Mouse (Mus musculus): Measurements from ENCODE around the gene Klf16. TPM values are rescaled to one million over a fixed set of nuclear protein-coding genes. Genes with fewer than 3 reads are reported as not detected.

Gene Klf16
- polyA plus RNA-seq, 1 experiment from 2014 or later, result 10.2 TPM

DNA sequence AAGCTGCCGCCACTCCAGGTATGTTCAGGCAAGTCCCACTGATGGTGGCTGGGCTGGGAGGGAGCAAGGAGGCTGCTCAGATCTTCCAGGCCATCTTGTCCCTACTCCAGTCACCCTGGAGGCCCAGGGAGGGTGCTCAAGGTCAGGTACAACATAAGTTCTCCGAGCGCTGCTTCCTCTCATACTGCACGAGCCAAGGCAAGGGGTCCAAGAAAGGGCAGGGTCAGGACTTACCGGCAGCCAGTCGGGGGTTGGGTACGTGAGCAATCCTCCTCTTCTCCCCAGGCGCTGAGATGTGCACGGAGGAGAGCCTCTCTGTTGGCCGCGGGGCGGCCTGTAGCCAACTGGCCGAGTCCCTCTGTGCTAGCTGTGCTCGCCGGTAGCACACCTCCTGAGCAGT lies 29.6 kb downstream of the Klf16 start:
- no peak for ATAC-seq (ENCODE audit: borderline replicate concordance, extremely low read depth, low FRiP score, low TSS enrichment)
- no peaks in the 10 kb centered on the region for H3K4me1 ChIP-seq
- H3K9ac ChIP-seq, result no peak overlapping the region
- H3K9me3 ChIP-seq, result no peaks in the 10 kb centered on the region
- WGBS, result 87% methylated on average over 15 of the region's 15 CpGs
- no peak overlapping the region for H3K4me2 ChIP-seq
- H3K27ac ChIP-seq, result no peak overlapping the region
- H3K27me3 ChIP-seq, result no peaks in the 10 kb centered on the region
- peaks cover 73% of the 10 kb centered on the region for H3K36me3 ChIP-seq
- no peak overlapping the region for H3K4me3 ChIP-seq

DNA sequence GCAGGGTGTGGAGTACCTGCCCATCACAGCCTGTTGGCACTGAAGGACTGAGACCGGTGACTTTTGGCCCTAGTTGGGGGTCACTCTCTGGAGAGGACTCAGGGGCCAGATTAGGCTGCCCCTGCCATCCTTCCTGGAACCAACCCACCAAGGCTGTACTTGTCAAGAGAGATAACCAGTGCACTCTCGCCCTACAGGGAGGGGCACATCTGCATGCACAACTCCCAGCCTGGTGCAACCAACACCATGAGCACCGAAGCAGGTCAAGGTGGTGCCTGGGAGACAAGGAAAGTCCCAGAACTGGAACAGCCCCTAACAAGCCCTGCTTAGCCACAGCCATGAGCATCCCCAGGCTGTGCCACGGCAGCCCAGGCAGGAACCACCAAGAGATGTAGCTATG lies 30.2 kb downstream of the Klf16 start:
- ATAC-seq (ENCODE audit: borderline replicate concordance, extremely low read depth, low FRiP score, low TSS enrichment), result no peak

DNA sequence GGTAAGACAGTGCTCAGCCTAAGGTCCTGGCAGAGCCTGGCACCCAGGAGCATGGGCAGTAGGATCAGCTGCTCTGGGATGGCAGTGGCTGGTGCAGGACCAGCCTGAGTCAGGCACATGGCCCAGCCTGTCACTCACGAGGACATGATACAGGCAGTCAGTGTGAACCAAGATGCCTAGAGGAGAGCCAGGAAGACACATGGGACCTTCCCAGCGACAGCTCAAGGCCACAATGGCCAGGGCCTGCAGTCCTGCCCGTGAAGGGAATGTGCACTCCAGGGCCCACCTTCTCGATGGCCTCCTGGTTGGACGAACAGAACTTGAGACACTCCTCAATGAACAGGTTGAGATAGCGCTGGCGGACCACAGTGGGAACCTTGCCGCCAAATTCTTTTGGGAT lies 31.5 kb downstream of the Klf16 start:
- no peak overlapping the region for H3K9ac ChIP-seq
- peaks cover 79% of the 10 kb centered on the region for H3K36me3 ChIP-seq
- WGBS, result 84% methylated on average over 8 of the region's 8 CpGs
- no peaks in the 10 kb centered on the region for H3K27me3 ChIP-seq
- no peaks in the 10 kb centered on the region for H3K9me3 ChIP-seq
- H3K27ac ChIP-seq, result no peak overlapping the region
- H3K4me2 ChIP-seq, result no peak overlapping the region
- H3K4me3 ChIP-seq, result no peak overlapping the region
- no peak for ATAC-seq (ENCODE audit: borderline replicate concordance, extremely low read depth, low FRiP score, low TSS enrichment)
- H3K4me1 ChIP-seq, result no peaks in the 10 kb centered on the region

More for the DNA sequence above, 30.2 kb downstream of the Klf16 start:
- Histone ChIP-seq H3K36me3 (peaks cover 79% of the 10 kb centered on the region), H3K27ac (no peak overlapping the region), H3K4me3 (no peak overlapping the region), H3K4me1 (no peaks in the 10 kb centered on the region), H3K4me2 (no peak overlapping the region), H3K27me3 (no peaks in the 10 kb centered on the region), H3K9ac (no peak overlapping the region), H3K9me3 (no peaks in the 10 kb centered on the region)
- WGBS, result 91% methylated on average over 4 of the region's 4 CpGs

DNA sequence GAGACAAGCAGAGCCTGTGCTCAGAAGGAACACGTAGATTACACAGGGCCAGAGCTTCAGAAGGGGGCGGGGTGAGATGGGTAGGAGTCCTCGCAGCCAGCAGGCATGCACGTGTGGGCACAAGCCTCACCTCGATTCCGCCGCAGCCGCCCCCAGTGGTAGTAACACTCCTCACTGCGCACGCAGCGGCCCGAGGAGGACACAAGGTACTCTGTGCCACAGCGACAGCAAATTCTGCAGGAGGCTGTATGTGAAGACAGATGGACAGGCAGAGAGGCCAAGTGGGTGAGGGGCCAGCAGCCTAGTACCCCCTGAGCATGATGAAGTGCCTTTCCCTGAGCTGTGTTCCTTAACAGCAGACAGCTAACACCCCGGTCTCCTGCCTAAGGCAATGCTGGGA lies 33.2 kb downstream of the Klf16 start:
- no peak for ATAC-seq (ENCODE audit: borderline replicate concordance, extremely low read depth, low FRiP score, low TSS enrichment)
- Histone ChIP-seq H3K27me3 (no peaks in the 10 kb centered on the region), H3K9me3 (no peaks in the 10 kb centered on the region), H3K36me3 (peaks cover 65% of the 10 kb centered on the region), H3K4me2 (no peak overlapping the region), H3K4me1 (peaks cover 8% of the 10 kb centered on the region), H3K9ac (no peak overlapping the region), H3K27ac (no peak overlapping the region), H3K4me3 (no peak overlapping the region)
- 93% methylated on average over 14 of the region's 14 CpGs for WGBS

DNA sequence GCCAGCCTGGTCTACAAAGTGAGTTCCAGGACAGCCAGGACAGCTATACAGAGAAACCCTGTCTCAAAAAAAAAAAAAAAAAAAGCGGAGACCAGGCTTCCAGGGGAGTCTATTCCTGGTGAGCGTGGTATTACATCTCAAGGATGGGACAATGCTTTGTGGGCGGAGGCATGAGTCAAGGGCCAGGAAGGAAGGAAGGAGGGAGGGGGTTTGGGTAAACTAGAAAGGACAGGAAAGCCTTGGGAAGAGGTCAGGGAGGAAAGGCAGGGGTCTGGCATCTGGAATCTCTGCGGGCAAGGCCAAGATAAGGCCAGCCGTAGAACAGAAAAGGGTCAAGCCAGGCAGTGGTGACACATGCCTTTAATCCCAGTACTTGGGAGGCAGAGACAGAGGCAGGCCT lies 37.6 kb downstream of the Klf16 start:
- Histone ChIP-seq H3K36me3 (peaks cover 27% of the 10 kb centered on the region), H3K4me3 (0 out of 2 replicates have a peak overlapping the region, but pooled peaks have one; percentile 31), H3K27ac (peak overlapping the region; percentile 45; the same call in 1 of the 2 replicates), H3K9ac (no peak overlapping the region), H3K27me3 (peaks cover 21% of the 10 kb centered on the region), H3K9me3 (no peaks in the 10 kb centered on the region), H3K4me1 (peaks cover 25% of the 10 kb centered on the region), H3K4me2 (peak overlapping the region; percentile 54; the same call in 1 of the 2 replicates)
- 25% methylated on average over 5 of the region's 5 CpGs for WGBS
- no peak for ATAC-seq (ENCODE audit: borderline replicate concordance, extremely low read depth, low FRiP score, low TSS enrichment)

DNA sequence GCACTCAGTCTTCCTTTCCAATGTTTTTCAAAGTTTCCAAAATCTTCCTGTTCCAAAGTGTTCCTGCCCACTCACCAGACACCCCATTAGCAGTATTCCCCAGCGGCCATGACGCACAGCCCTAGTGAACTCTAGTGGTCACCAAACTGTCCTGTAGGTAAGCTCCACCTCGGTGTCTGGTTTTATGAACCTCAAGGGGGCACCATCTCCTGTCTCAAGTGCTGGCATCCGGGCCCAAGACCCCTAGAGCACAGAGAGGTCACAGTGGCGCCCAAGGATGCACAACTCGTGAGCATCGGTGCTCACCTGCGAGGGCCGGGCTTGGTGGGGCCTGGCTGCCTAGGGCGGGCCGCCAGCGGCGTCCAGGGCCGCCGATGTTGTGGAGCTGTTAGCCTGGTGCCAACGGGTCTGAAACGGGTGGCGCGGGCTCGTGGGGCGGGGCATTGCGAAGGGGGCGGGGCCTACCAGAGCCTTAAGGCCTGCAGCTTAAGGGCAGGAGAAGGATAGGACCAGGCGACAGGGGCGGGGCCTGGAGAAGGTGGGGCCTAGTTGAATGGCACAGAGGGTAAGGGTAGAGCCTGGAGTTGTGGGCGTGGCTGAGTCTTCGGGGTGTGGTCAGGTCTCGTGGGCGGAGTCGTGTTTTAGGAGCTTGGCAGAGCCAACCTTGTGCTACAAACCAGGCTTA lies 38.3 kb downstream of the Klf16 start, which contains the start of gene Atp8b3:
Gene Atp8b3 (minus strand): TSS at position 415 of the 685 bp plus-strand sequence.
- Histone ChIP-seq H3K27ac (peak within 1 kb of the TSS; percentile 45), H3K36me3 (peaks cover 21% of the 10 kb centered on the region), H3K9ac (peak within 1 kb of the TSS; percentile 25; the same call in 1 of the 2 replicates), H3K4me3 (peak within 1 kb of the TSS; percentile 31), H3K27me3 (peaks cover 26% of the 10 kb centered on the region), H3K4me2 (peak within 1 kb of the TSS; percentile 54), H3K4me1 (peaks cover 25% of the 10 kb centered on the region), H3K9me3 (no peaks in the 10 kb centered on the region)
- WGBS, result 2% methylated on average over 30 of the region's 30 CpGs
- ATAC-seq (ENCODE audit: borderline replicate concordance, extremely low read depth, low FRiP score, low TSS enrichment), result peak; percentile 86

DNA sequence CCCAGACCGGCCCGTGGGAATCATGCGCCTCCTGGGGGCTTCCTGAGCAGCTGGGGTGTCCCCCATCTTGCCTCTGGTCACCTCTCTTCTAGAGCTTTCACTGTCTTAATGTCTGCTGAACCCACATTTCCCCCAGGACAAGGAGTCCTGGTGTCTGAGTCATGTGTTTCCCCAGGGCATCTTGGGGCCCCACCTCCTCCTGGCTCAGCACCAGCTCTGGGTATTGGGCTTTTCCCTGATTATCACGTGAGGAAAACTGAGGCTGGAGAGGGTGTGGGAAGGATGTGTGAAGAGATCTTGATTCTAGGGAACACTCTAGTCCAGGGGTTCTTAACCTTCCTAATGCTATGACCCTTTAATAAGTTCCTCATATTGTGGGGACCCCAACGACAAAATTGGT lies 38.9 kb downstream of the Klf16 start:
- ATAC-seq (ENCODE audit: borderline replicate concordance, extremely low read depth, low FRiP score, low TSS enrichment), result no peak
- no peaks in the 10 kb centered on the region for H3K9me3 ChIP-seq
- H3K27ac ChIP-seq, result no peak overlapping the region
- peaks cover 14% of the 10 kb centered on the region for H3K36me3 ChIP-seq
- H3K4me2 ChIP-seq, result no peak overlapping the region
- peaks cover 26% of the 10 kb centered on the region for H3K27me3 ChIP-seq
- no peak overlapping the region for H3K4me3 ChIP-seq
- peaks cover 25% of the 10 kb centered on the region for H3K4me1 ChIP-seq
- no peak overlapping the region for H3K9ac ChIP-seq
- 46% methylated on average over 5 of the region's 5 CpGs for WGBS

DNA sequence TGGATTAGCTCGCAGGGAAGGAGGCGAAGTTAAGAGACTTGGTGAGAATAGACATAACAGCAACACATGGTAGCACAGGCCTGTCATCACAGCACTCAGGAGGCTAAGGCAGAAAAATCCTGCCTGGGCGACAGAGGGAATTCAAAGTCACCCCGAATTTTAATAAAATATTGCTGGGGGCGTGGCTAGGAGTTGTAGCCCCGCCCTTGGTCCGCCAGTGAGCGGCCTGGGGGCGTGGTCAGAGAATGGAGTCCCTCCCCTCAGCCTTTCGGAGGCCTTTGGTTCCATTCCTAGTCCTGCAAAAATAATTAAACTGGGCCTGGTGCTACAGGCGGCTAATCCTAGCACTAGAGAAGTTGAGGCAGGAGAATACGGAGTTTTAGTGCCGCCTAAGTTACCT lies 41.4 kb downstream of the Klf16 start:
- no peaks in the 10 kb centered on the region for H3K36me3 ChIP-seq
- no peak overlapping the region for H3K4me3 ChIP-seq
- H3K4me1 ChIP-seq, result peaks cover 25% of the 10 kb centered on the region
- H3K9me3 ChIP-seq, result no peaks in the 10 kb centered on the region
- peaks cover 26% of the 10 kb centered on the region for H3K27me3 ChIP-seq
- peak overlapping the region; percentile 24; the same call in 1 of the 2 replicates for H3K4me2 ChIP-seq
- no peak overlapping the region for H3K9ac ChIP-seq
- no peak overlapping the region for H3K27ac ChIP-seq
- WGBS, result 13% methylated on average over 13 of the region's 13 CpGs
- no peak for ATAC-seq (ENCODE audit: borderline replicate concordance, extremely low read depth, low FRiP score, low TSS enrichment)

DNA sequence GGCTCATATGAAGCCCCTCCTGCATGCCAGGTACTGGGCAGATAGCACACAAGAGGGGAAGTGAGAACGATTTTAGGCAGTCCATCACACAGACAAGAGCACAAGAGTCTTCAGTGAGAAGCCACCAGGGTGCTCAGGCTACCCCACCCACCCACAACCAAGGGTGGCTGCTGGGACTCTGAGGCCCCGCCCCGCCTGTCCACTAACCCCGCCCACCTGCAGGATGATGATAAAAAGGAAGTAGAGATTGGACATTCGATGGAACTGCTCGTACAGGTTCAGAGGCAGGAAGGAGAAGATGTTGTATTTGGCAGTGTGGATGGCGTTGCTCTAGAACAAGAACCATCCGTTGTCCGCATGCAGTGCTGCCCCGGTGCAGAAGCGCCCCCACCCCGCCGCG lies 42.0 kb downstream of the Klf16 start:
- no peak overlapping the region for H3K9ac ChIP-seq
- H3K27ac ChIP-seq, result no peak overlapping the region
- no peaks in the 10 kb centered on the region for H3K9me3 ChIP-seq
- H3K4me3 ChIP-seq, result 0 out of 2 replicates have a peak overlapping the region, but pooled peaks have one; percentile 6
- peaks cover 25% of the 10 kb centered on the region for H3K4me1 ChIP-seq
- H3K27me3 ChIP-seq, result peaks cover 26% of the 10 kb centered on the region
- 7% methylated on average over 14 of the region's 14 CpGs for WGBS
- H3K4me2 ChIP-seq, result peak overlapping the region; percentile 24
- ATAC-seq (ENCODE audit: borderline replicate concordance, extremely low read depth, low FRiP score, low TSS enrichment), result no peak
- H3K36me3 ChIP-seq, result no peaks in the 10 kb centered on the region

DNA sequence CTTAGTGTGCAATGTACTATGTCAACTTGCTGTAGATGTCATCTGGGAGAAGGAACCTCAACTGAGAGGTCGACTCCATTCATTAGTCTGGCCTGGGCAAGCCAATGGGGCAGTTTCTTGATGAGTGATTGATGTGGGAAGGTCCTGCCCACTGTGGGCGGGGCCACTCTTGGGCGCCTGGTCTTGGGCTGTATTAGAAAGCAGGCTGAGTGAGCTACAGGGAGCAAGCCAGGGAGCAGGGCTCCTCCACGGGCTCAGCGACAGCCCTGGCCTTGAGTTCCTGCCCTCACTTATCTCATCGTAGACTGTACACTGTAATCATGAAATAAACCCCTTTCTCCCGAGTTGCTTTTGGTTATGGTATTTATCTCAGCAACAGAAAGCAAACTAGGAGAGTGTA lies 43.4 kb downstream of the Klf16 start:
- Histone ChIP-seq H3K36me3 (no peaks in the 10 kb centered on the region), H3K4me3 (no peak overlapping the region), H3K4me1 (peaks cover 15% of the 10 kb centered on the region), H3K27me3 (peaks cover 26% of the 10 kb centered on the region), H3K9ac (no peak overlapping the region), H3K9me3 (no peaks in the 10 kb centered on the region), H3K4me2 (no peak overlapping the region), H3K27ac (no peak overlapping the region)
- WGBS, result 13% methylated on average over 7 of the region's 7 CpGs
- ATAC-seq (ENCODE audit: borderline replicate concordance, extremely low read depth, low FRiP score, low TSS enrichment), result peak; percentile 26; the same call in 1 of the 2 replicates

DNA sequence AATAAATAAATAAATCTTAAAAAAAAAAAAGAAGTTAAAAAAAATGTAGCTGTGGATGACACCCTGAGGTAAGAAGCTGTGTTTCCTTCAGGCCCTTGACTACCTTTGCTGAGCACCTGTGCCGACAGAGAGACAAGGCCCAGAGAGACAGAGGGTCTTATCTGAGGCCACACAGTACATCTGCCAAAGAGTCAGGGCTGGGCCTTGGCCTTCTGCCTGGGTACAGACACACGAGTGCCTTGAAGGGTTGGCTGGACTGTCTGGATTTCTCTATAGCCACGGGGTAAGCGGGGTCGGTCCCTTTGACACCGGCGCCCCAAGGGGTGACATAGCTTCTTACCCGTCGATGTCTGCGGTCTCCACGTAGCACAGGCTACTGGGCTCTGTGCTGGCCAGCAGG lies 44.3 kb downstream of the Klf16 start:
- 0 out of 2 replicates have a peak, but pooled peaks cover 10% of the 10 kb centered on the region for H3K4me1 ChIP-seq
- H3K36me3 ChIP-seq, result no peaks in the 10 kb centered on the region
- H3K9ac ChIP-seq, result no peak overlapping the region
- no peak for ATAC-seq (ENCODE audit: borderline replicate concordance, extremely low read depth, low FRiP score, low TSS enrichment)
- no peak overlapping the region for H3K4me2 ChIP-seq
- no peak overlapping the region for H3K27ac ChIP-seq
- WGBS, result 80% methylated on average over 11 of the region's 11 CpGs
- H3K9me3 ChIP-seq, result no peaks in the 10 kb centered on the region
- peaks cover 21% of the 10 kb centered on the region for H3K27me3 ChIP-seq
- H3K4me3 ChIP-seq, result no peak overlapping the region

DNA sequence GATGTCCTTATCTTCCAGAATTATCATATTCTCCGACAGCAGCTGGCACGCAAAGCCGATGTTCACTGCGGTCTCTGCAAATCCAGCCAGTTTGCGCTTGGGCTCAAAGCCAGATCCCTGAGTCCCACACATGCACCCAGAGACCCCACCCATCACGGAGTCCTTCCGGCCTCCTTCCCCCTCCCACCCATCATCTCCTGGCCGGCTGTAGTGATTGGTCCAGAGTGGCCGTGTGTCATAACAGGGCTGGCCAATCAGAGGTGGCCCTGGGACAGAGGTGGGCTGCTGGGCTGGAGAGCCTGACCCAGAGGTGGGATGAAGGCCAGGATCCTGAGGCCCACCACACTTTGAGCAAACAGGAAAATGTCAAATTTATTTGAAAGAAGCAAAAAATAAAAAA lies 50.9 kb downstream of the Klf16 start:
- WGBS, result 18% methylated on average over 9 of the region's 9 CpGs
- H3K27ac ChIP-seq, result no peak overlapping the region
- H3K9ac ChIP-seq, result no peak overlapping the region
- H3K36me3 ChIP-seq, result no peaks in the 10 kb centered on the region
- no peak overlapping the region for H3K4me3 ChIP-seq
- peak overlapping the region; percentile 12; the same call in 1 of the 2 replicates for H3K4me2 ChIP-seq
- no peaks in the 10 kb centered on the region for H3K9me3 ChIP-seq
- no peaks in the 10 kb centered on the region for H3K27me3 ChIP-seq
- H3K4me1 ChIP-seq, result 0 out of 2 replicates have a peak, but pooled peaks cover 7% of the 10 kb centered on the region
- peak; percentile 54; the same call in 1 of the 2 replicates for ATAC-seq (ENCODE audit: borderline replicate concordance, extremely low read depth, low FRiP score, low TSS enrichment)
